Mouse (Mus musculus): ENCODE results near the gene Zfp385a. TPM values are rescaled to one million over a fixed set of nuclear protein-coding genes. Genes with fewer than 3 reads are reported as not detected.

Zfp385a gene
- polyA plus RNA-seq, 1 experiment from 2014 or later = 24.3 TPM

- no peak for DNase-seq (ENCODE audit: low spot score)
- WGBS = 28% methylated on average over 8 of the region's 8 CpGs
- no peaks in the 10 kb centered on the region for H3K27me3 ChIP-seq (ENCODE audit: low read depth, poor library complexity, severe bottlenecking)
- H3K27ac ChIP-seq (replicated peaks) = peak overlapping the region; percentile 98
- H3K36me3 ChIP-seq = peaks cover 35% of the 10 kb centered on the region
- peak overlapping the region; percentile 55 for H3K4me3 ChIP-seq
- H3K9me3 ChIP-seq (replicated peaks) = no peaks in the 10 kb centered on the region
- peaks cover 98% of the 10 kb centered on the region for H3K4me1 ChIP-seq
Observed at GRCm38 (mm10) chr15:103299644-103300043, 40.2 kb downstream of the Zfp385a start.

GRCm38 (mm10) chr15:103298861-103299616, 40.9 kb downstream of the Zfp385a start:
- 82% methylated on average over 5 of the region's 5 CpGs for WGBS
- H3K4me3 ChIP-seq = peak overlapping the region; percentile 55
- H3K27ac ChIP-seq (replicated peaks) = peak overlapping the region; percentile 98
- no peaks in the 10 kb centered on the region for H3K27me3 ChIP-seq (ENCODE audit: low read depth, poor library complexity, severe bottlenecking)
- no peak for DNase-seq (ENCODE audit: low spot score)
- peaks cover 37% of the 10 kb centered on the region for H3K36me3 ChIP-seq
- peaks cover 94% of the 10 kb centered on the region for H3K4me1 ChIP-seq
- H3K9me3 ChIP-seq (replicated peaks) = no peaks in the 10 kb centered on the region

DNA sequence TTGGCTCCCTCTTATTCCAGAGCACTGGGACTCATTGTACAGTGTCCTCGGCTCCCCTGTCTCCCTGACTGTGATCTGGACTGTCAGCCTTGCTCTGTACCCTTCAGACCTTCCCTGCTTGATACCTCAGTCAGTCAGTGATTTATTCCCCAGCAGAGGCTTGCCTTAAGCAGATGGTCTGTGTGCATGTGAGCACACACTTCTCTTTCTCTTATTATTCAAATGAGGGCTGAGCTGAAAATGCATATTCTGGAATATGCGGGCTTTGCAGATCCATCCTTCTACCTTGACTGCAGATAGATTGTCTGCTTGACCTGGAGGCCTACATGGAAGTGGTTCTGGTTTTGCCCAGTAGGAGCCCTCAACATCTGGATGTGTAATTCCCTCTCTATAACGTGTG, 41.9 kb downstream of the Zfp385a start:
- peak overlapping the region; percentile 98 for H3K27ac ChIP-seq (replicated peaks)
- H3K36me3 ChIP-seq = peaks cover 47% of the 10 kb centered on the region
- DNase-seq (ENCODE audit: low spot score) = no peak
- 82% methylated on average over 3 of the region's 3 CpGs for WGBS
- H3K27me3 ChIP-seq (ENCODE audit: low read depth, poor library complexity, severe bottlenecking) = no peaks in the 10 kb centered on the region
- no peak overlapping the region for H3K4me3 ChIP-seq
- H3K4me1 ChIP-seq = peaks cover 84% of the 10 kb centered on the region
- no peaks in the 10 kb centered on the region; the same call in 1 of the 2 replicates for H3K9me3 ChIP-seq (replicated peaks)

DNA sequence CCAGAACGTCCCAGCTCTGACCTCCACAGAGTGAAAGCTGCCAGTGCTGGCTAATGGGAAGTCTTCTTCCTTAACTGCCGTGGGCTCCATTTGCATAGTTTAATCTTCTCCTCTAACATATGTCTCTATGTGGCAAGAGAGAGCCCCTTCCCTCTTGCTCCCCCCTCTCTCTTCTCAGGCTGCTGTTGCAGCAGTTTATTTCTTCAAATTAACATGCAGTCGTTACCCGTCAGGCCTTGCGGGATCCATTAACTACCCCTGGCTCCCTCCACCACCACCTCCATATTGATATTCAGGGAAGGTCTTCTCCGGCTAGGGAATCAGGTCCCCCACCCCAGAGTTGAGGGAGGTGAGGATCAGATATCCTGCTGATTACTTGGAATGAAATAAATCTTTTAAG, 42.6 kb downstream of the Zfp385a start:
- no peak for DNase-seq (ENCODE audit: low spot score)
- Histone ChIP-seq H3K9me3 (replicated peaks) (no peaks in the 10 kb centered on the region; the same call in 1 of the 2 replicates), H3K4me1 (peaks cover 77% of the 10 kb centered on the region), H3K27me3 (ENCODE audit: low read depth, poor library complexity, severe bottlenecking) (no peaks in the 10 kb centered on the region), H3K27ac (replicated peaks) (peak overlapping the region; percentile 98), H3K36me3 (peaks cover 54% of the 10 kb centered on the region), H3K4me3 (no peak overlapping the region)
- 78% methylated on average over 6 of the region's 6 CpGs for WGBS

DNA sequence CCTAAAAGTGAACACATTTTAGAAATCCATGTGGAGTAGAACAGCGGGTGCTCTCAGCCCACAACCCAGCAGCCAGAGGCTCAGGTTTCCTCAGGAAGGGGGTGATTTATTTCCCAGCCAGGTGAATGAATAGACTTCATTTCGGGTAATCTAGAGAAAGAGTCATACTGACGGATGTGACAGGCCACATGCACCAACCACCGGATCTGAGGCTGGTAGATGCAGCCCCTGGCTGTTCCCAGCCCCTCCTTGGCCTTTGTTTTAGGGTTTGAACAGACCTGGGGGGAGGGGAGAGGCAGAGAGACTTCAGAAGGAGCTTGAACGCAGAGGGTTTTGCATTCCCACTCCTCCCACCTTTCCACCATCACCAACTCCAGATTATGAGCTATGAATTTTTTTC, 44.0 kb downstream of the Zfp385a start:
- Histone ChIP-seq H3K9me3 (replicated peaks) (no peaks in the 10 kb centered on the region; the same call in 1 of the 2 replicates), H3K4me3 (no peak overlapping the region), H3K36me3 (peaks cover 69% of the 10 kb centered on the region), H3K27me3 (ENCODE audit: low read depth, poor library complexity, severe bottlenecking) (no peaks in the 10 kb centered on the region), H3K4me1 (peaks cover 62% of the 10 kb centered on the region), H3K27ac (replicated peaks) (peak overlapping the region; percentile 98)
- no peak for DNase-seq (ENCODE audit: low spot score)
- 8% methylated on average over 5 of the region's 5 CpGs for WGBS

DNA sequence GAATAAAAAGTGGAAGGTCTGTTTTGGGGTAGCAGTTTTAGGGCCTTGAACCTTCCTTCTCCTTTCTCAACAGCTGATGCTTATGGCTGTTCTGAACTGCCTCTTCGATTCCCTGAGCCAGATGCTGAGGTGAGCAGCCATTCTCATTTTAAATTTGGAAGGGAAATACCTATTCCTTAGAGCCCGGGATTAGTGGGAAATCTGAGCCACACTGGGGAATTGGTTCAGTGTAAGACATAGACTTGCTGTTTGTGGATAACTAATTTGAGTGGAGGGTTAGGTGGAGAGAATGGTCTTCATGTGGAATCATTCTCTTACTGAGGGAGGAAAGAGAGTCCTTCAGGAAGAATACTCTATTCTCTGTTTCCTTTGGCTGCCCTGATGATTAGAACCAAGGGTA, 45.2 kb downstream of the Zfp385a start:
- H3K4me3 ChIP-seq = no peak overlapping the region
- no peak for DNase-seq (ENCODE audit: low spot score)
- no peaks in the 10 kb centered on the region for H3K27me3 ChIP-seq (ENCODE audit: low read depth, poor library complexity, severe bottlenecking)
- peaks cover 54% of the 10 kb centered on the region for H3K4me1 ChIP-seq
- no peaks in the 10 kb centered on the region; the same call in 1 of the 2 replicates for H3K9me3 ChIP-seq (replicated peaks)
- H3K27ac ChIP-seq (replicated peaks) = no peak overlapping the region
- WGBS = 71% methylated on average over 2 of the region's 2 CpGs
- H3K36me3 ChIP-seq = peaks cover 81% of the 10 kb centered on the region

DNA sequence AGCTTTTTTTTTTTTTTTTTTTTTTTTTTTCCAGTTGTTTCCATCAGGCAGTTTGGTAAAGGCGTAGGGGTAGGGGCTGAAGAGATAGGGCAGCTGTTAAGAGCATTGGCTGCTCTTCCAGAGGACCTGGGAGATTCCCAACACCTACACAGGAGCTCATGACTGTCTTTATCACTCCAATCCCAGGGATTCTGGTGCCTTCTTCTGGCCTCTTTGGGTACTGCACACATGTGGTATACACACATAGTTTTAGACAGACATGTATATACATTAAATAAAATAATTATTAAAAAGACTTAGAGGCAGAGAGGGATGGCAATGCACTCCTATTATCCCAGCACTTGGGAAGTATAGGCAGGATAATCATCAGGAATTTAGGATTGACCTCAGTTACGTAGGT, 46.5 kb downstream of the Zfp385a start:
- Histone ChIP-seq H3K36me3 (peaks cover 84% of the 10 kb centered on the region), H3K4me3 (no peak overlapping the region), H3K27ac (replicated peaks) (no peak overlapping the region), H3K9me3 (replicated peaks) (no peaks in the 10 kb centered on the region; the same call in 1 of the 2 replicates), H3K4me1 (peaks cover 49% of the 10 kb centered on the region), H3K27me3 (ENCODE audit: low read depth, poor library complexity, severe bottlenecking) (no peaks in the 10 kb centered on the region)
- DNase-seq (ENCODE audit: low spot score) = no peak
- WGBS = 94% methylated on average over 2 of the region's 2 CpGs

- DNase-seq (ENCODE audit: low spot score) = no peak
- Histone ChIP-seq H3K4me3 (no peak overlapping the region), H3K27ac (replicated peaks) (no peak overlapping the region), H3K9me3 (replicated peaks) (no peaks in the 10 kb centered on the region; the same call in 1 of the 2 replicates), H3K4me1 (peaks cover 44% of the 10 kb centered on the region), H3K36me3 (peaks cover 82% of the 10 kb centered on the region), H3K27me3 (ENCODE audit: low read depth, poor library complexity, severe bottlenecking) (no peaks in the 10 kb centered on the region)
- 94% methylated on average over 4 of the region's 4 CpGs for WGBS
Observed at GRCm38 (mm10) chr15:103292673-103293345, 47.1 kb downstream of the Zfp385a start.

GRCm38 (mm10) chr15:103290843-103291242, 49.0 kb downstream of the Zfp385a start:
- H3K36me3 ChIP-seq = peaks cover 82% of the 10 kb centered on the region

GRCm38 (mm10) chr15:103290417-103290816, 49.5 kb downstream of the Zfp385a start:
- H3K27ac ChIP-seq (replicated peaks) = 0 out of 2 replicates have a peak overlapping the region, but pooled peaks have one; percentile 1
- 82% methylated on average over 6 of the region's 6 CpGs for WGBS

More at GRCm38 (mm10) chr15:103290843-103291242, 49.0 kb downstream of the Zfp385a start:
- Histone ChIP-seq H3K9me3 (replicated peaks) (no peaks in the 10 kb centered on the region; the same call in 1 of the 2 replicates), H3K4me1 (peaks cover 24% of the 10 kb centered on the region), H3K4me3 (no peak overlapping the region), H3K27ac (replicated peaks) (no peak overlapping the region), H3K27me3 (ENCODE audit: low read depth, poor library complexity, severe bottlenecking) (no peaks in the 10 kb centered on the region)
- 94% methylated on average over 9 of the region's 9 CpGs for WGBS
- no peak for DNase-seq (ENCODE audit: low spot score)

DNA sequence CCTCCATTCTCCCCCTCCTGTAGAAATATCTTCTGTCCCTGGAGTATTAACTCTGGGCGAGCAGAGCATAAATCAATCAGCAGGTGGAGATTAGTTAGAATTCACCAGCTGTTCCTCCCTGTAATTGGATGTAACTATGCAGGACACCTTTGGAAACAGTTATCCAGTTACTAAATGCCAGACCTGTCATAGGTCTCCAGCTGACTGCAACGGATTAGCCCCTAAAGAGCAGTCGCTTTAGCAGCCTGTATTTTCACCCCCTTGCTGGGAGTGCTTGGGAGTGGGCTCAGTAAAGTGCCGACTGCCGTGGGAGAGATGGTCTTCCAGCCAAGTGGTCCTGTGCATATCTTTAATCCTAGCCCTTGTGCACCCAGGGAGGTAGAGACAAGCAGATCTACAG, 50.3 kb downstream of the Zfp385a start:
- Histone ChIP-seq H3K4me1 (peaks cover 14% of the 10 kb centered on the region), H3K4me3 (no peak overlapping the region), H3K36me3 (peaks cover 81% of the 10 kb centered on the region), H3K27me3 (ENCODE audit: low read depth, poor library complexity, severe bottlenecking) (no peaks in the 10 kb centered on the region), H3K9me3 (replicated peaks) (no peaks in the 10 kb centered on the region; the same call in 1 of the 2 replicates), H3K27ac (replicated peaks) (0 out of 2 replicates have a peak overlapping the region, but pooled peaks have one; percentile 1)
- WGBS = 56% methylated on average over 5 of the region's 5 CpGs
- no peak for DNase-seq (ENCODE audit: low spot score)

More at GRCm38 (mm10) chr15:103290417-103290816, 49.5 kb downstream of the Zfp385a start:
- Histone ChIP-seq H3K27me3 (ENCODE audit: low read depth, poor library complexity, severe bottlenecking) (no peaks in the 10 kb centered on the region), H3K4me3 (no peak overlapping the region), H3K36me3 (peaks cover 84% of the 10 kb centered on the region), H3K4me1 (peaks cover 20% of the 10 kb centered on the region), H3K9me3 (replicated peaks) (no peaks in the 10 kb centered on the region; the same call in 1 of the 2 replicates)
- no peak for DNase-seq (ENCODE audit: low spot score)

DNA sequence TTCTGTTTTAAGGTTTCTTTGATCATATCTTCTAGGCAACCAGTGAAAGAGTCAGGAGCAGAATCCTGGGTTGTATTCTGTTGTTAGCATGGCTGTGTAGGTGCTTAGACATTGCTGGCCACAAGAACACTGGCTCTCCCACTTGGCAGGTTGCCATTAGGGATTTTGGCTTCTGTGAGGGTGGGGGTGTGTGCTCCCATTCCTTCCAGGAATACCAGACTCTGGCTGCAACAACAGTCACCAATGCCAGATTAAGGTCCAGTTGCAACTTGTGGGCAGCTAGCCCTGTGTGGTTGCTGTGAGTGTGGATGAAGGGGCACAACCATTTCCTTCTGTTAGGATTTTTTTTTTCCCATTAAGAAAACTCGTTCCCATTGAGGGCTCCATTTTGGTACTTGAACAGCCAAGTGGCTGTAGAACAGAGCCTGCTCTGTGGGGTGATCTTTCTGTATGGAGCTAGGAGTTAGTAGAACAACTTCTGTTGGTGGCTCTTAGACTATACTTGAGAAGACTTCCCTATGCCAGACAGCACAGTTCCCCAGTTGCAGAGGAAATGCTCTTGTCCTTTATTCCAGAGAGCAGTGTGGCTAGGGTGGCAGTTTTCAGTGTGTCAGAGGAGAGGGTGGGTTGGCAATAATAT, 54.0 kb downstream of the Zfp385a start:
- WGBS = 88% methylated on average over 1 of the region's 1 CpGs
- no peak overlapping the region for H3K4me3 ChIP-seq
- peak overlapping the region; percentile 1; the same call in 1 of the 2 replicates for H3K27ac ChIP-seq (replicated peaks)
- no peaks in the 10 kb centered on the region for H3K9me3 ChIP-seq (replicated peaks)
- no peaks in the 10 kb centered on the region for H3K27me3 ChIP-seq (ENCODE audit: low read depth, poor library complexity, severe bottlenecking)
- peaks cover 12% of the 10 kb centered on the region for H3K4me1 ChIP-seq
- H3K36me3 ChIP-seq = peaks cover 51% of the 10 kb centered on the region
- no peak for DNase-seq (ENCODE audit: low spot score)

Measured in midbrain, embryonic 10.5 days (tissue).